8 mouse cellular contexts compared by ENCODE assay signal in the genomic region with DNA sequence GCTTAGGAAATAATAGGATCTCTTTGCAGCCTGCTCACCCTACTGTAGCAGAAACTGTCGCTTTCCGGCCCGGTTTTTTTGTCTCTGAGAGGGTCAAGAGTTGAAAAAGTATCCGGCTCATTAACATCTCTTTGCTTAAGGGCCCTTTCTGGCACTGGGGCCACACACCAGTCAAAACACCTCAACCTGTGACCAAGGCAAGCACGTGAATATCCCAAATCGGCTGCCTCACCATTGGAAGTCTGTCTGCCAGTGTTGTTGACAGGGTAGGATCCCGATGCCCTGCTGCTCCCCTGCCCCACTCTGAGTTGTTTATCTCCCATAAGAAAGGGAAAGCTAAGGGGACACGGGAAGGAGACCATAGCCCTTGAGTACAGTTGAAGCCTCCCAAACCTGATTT. TPM values are rescaled to one million over a fixed set of nuclear protein-coding genes. Genes with fewer than 3 reads are reported as not detected.
A peak's percentile ranks its signal among the peaks of the same experiment; 100 is the strongest.
DNase-seq lines count a peak whose midpoint lies in the region; ATAC-seq and TF ChIP-seq lines count a peak whose summit lies in the region.

No protein-coding gene starts in this region.

- 21% methylated on average over 8 of the region's 8 CpGs for WGBS in heart, embryonic 16.5 days
- WGBS in liver, embryonic 15.5 days (ENCODE audit: insufficient replicate concordance), result 27% methylated on average over 8 of the region's 8 CpGs

- no peak for ATAC-seq in heart, embryonic 16.5 days (replicated peaks; ENCODE audit: extremely low read depth, insufficient read depth, low FRiP score)
- ATAC-seq in liver, embryonic 15.5 days (ENCODE audit: insufficient read depth), result no peak
- ATAC-seq in erythroid progenitor cell, adult 5-6 weeks (replicated peaks; ENCODE audit: low FRiP score, poor library complexity, severe bottlenecking), result no peak

- peak overlapping the region; percentile 67 for H3K9ac ChIP-seq in heart, embryonic 16.5 days (ENCODE audit: low read length)
- no peak overlapping the region for H3K9ac ChIP-seq in liver, embryonic 15.5 days

- H3K36me3 ChIP-seq in C2C12 (ENCODE audit: control insufficient read depth, insufficient read depth), result no peaks in the 10 kb centered on the region
- no peaks in the 10 kb centered on the region for H3K36me3 ChIP-seq in heart, embryonic 16.5 days (ENCODE audit: control insufficient read depth, insufficient read depth)
- no peaks in the 10 kb centered on the region for H3K36me3 ChIP-seq in liver, embryonic 15.5 days (replicated peaks)

- no peaks in the 10 kb centered on the region for H3K9me3 ChIP-seq in heart, embryonic 16.5 days (replicated peaks; ENCODE audit: control insufficient read depth, low read length)
- H3K9me3 ChIP-seq in liver, embryonic 15.5 days (replicated peaks), result no peaks in the 10 kb centered on the region

- peak overlapping the region; percentile 66 for H3K4me3 ChIP-seq in gastrocnemius, adult 2 months
- peak overlapping the region; percentile 2 for H3K4me3 ChIP-seq in C2C12 (ENCODE audit: insufficient read depth, poor library complexity, severe bottlenecking)
- H3K4me3 ChIP-seq in heart, embryonic 16.5 days (ENCODE audit: low read length), result peak overlapping the region; percentile 51
- no peak overlapping the region for H3K4me3 ChIP-seq in liver, embryonic 15.5 days (replicated peaks)

- no peak for DNase-seq in gastrocnemius, adult 2 months
- DNase-seq in gastrocnemius, postnatal 14 days, result no peak
- DNase-seq in left cerebral cortex, postnatal 14 days (ENCODE audit: low spot score in 2 of 2), result no peak
- no peak for DNase-seq in layer of hippocampus, adult 9-10 months (ENCODE audit: low spot score)

- peak overlapping the region; percentile 85 for H3K4me2 ChIP-seq in heart, embryonic 16.5 days (ENCODE audit: low read depth, low read length)
- H3K4me2 ChIP-seq in liver, embryonic 15.5 days, result peak overlapping the region; percentile 60

- peaks cover 17% of the 10 kb centered on the region for H3K4me1 ChIP-seq in heart, embryonic 16.5 days (ENCODE audit: control insufficient read depth, insufficient read depth, low read length)
- H3K4me1 ChIP-seq in liver, embryonic 15.5 days (replicated peaks), result peaks cover 21% of the 10 kb centered on the region

- H3K79me3 ChIP-seq in C2C12 (ENCODE audit: low read depth), result no peaks in the 10 kb centered on the region

- H3K27ac ChIP-seq in gastrocnemius, adult 2 months, result peak overlapping the region; percentile 82
- no peak overlapping the region for H3K27ac ChIP-seq in heart, embryonic 16.5 days (ENCODE audit: low read length)
- no peak overlapping the region for H3K27ac ChIP-seq in liver, embryonic 15.5 days (replicated peaks)

- H3K27me3 ChIP-seq in C2C12 (ENCODE audit: control insufficient read depth, insufficient read depth, insufficient read length), result no peaks in the 10 kb centered on the region
- no peaks in the 10 kb centered on the region for H3K27me3 ChIP-seq in heart, embryonic 16.5 days (ENCODE audit: control insufficient read depth, insufficient read depth, low read length)
- H3K27me3 ChIP-seq in liver, embryonic 15.5 days, result peaks cover 40% of the 10 kb centered on the region

- no peak overlapping the region for H3ac ChIP-seq in C2C12 (ENCODE audit: control insufficient read depth, insufficient read length, low read depth)

- intact Hi-C loops in gastrocnemius, adult 2 months (cut with DNase I), result no loop called here
- intact Hi-C loops in gastrocnemius, postnatal 14 days (cut with DNase I; ENCODE audit: low total_unique reads), result no loop called here
- intact Hi-C loops in left cerebral cortex, postnatal 14 days (cut with DNase I), result no loop called here

- no peaks in the 10 kb centered on the region for H3K79me2 ChIP-seq in C2C12 (ENCODE audit: control insufficient read depth, insufficient read depth)

- TF ChIP-seq CTCF in gastrocnemius, adult 2 months (IDR thresholded peaks at IDR 0.05), result no peak
- no peak for TF ChIP-seq CTCF in C2C12 (IDR thresholded peaks at IDR 0.05; ENCODE audit: control insufficient read depth, insufficient read depth, insufficient read length)

TF ChIP-seq in C2C12, 6 proteins besides CTCF, POLR2A, EP300 and RAD21:
- TF ChIP-seq CEBPB (IDR thresholded peaks at IDR 0.05; ENCODE audit: low read depth), result no peak
- TF ChIP-seq USF1 (IDR thresholded peaks at IDR 0.05; ENCODE audit: low read depth), result no peak
- TF ChIP-seq FOSL1 (IDR thresholded peaks at IDR 0.05; ENCODE audit: insufficient read depth, low read length, poor library complexity, severe bottlenecking), result no peak
- no peak for TF ChIP-seq MYOG (IDR thresholded peaks at IDR 0.05; ENCODE audit: control insufficient read depth, extremely low read depth, insufficient read length)
- TF ChIP-seq MYOD1 (IDR thresholded peaks at IDR 0.05; ENCODE audit: control insufficient read depth, insufficient read length, low read depth), result no peak
- no peak for TF ChIP-seq MAX (IDR thresholded peaks at IDR 0.05)

RNA-seq across cellular contexts. Expression of gene Abcc4, which starts 7.8 kb away (rescaled TPM):
- total RNA-seq in gastrocnemius, adult 2 months (2021), result 10 to 100 TPM; 10.1 to 12.2 TPM
- total RNA-seq in gastrocnemius, postnatal 14 days (2021), result 1 to 10 TPM; 7.9 to 8.2 TPM
- polyA plus RNA-seq in C2C12 (2012; fragmentation: generic; extraction: Trizol), result 9.0 TPM
- 1.6 and 2.2 TPM in 2 replicates for polyA plus RNA-seq in heart, embryonic 16.5 days (2015; fragmentation: Nextera tagmentation; extraction: Ambion mirVana)
- 1.8 and 1.9 TPM in 2 replicates for polyA plus RNA-seq in liver, embryonic 15.5 days (2015; fragmentation: Nextera tagmentation; extraction: Ambion mirVana)
- 1 to 10 TPM; 7.9 to 9.6 TPM for total RNA-seq in left cerebral cortex, postnatal 14 days (2021)
- total RNA-seq in erythroid progenitor cell, adult 5-6 weeks (2015; ENCODE audit: low replicate concordance), result 16.3 and 17.7 TPM in 2 replicates
- total RNA-seq in erythroid progenitor cell, adult 5-6 weeks (2017; ENCODE audit: low replicate concordance), result 14.5 and 17.5 TPM in 2 replicates
